Mouse (Mus musculus) heart, postnatal 0 days (tissue): Measurements from ENCODE around the gene Adap2.

ENCODE experiments used
- CTCF ChIP-seq: IDR thresholded peaks from 2 replicates; pipeline ENCODE4 v1.5.1; 2016; ENCODE audit warnings: antibody characterized with exemption, control low read depth, low read depth
- EP300 ChIP-seq: IDR thresholded peaks from 2 replicates; pipeline ENCODE4 v1.6.1; 2016; ENCODE audit warnings: antibody characterized with exemption, low read depth

GRCm38 (mm10) chr11:80154501-80154900, 596 bp downstream of the Adap2 start:
- TF ChIP-seq CTCF (no peak), EP300 (no peak)
